Comparison of ENCODE assay signal across 8 mouse cellular contexts in genomic region chr1:134771353-134771752, GRCm38 (mm10).
DNase-seq lines count a peak whose midpoint lies in the region; ATAC-seq and TF ChIP-seq lines count a peak whose summit lies in the region.

No protein-coding gene starts in this region.

- no peak overlapping the region for H3K4me3 ChIP-seq in limb, embryonic 12.5 days (replicated peaks)
- H3K4me3 ChIP-seq in limb, embryonic 10.5 days: no peak overlapping the region
- no peak overlapping the region for H3K4me3 ChIP-seq in small intestine, adult 2 months (ENCODE audit: low read depth, low read length)

- H3K27ac ChIP-seq in limb, embryonic 12.5 days: 0 out of 2 replicates have a peak overlapping the region, but pooled peaks have one; percentile 7
- H3K27ac ChIP-seq in limb, embryonic 10.5 days: no peak overlapping the region
- H3K27ac ChIP-seq in small intestine, adult 2 months (ENCODE audit: insufficient read depth, low read depth, low read length): peak overlapping the region; percentile 71

- H3K36me3 ChIP-seq in limb, embryonic 12.5 days: peaks cover 18% of the 10 kb centered on the region
- peaks cover 3% of the 10 kb centered on the region; the same call in 1 of the 2 replicates for H3K36me3 ChIP-seq in limb, embryonic 10.5 days
- H3K36me3 ChIP-seq in small intestine, adult 2 months (ENCODE audit: control insufficient read depth, insufficient read depth, low read length): peaks cover 13% of the 10 kb centered on the region

- H3K4me2 ChIP-seq in limb, embryonic 12.5 days: no peak overlapping the region

- no peak overlapping the region for H3K9ac ChIP-seq in limb, embryonic 12.5 days (replicated peaks)

- H3K27me3 ChIP-seq in limb, embryonic 12.5 days: no peaks in the 10 kb centered on the region
- no peaks in the 10 kb centered on the region for H3K27me3 ChIP-seq in limb, embryonic 10.5 days (ENCODE audit: low read depth, poor library complexity, severe bottlenecking)
- no peaks in the 10 kb centered on the region for H3K27me3 ChIP-seq in small intestine, adult 2 months (ENCODE audit: control insufficient read depth, insufficient read depth, low read length)

- no peak for TF ChIP-seq POLR2A in small intestine, adult 2 months (IDR thresholded peaks at IDR 0.05; ENCODE audit: low read depth, low read length)

- ATAC-seq in limb, embryonic 12.5 days (ENCODE audit: insufficient number of reproducible peaks, insufficient read depth, low FRiP score, low TSS enrichment, low read depth): no peak

- H3K9me3 ChIP-seq in limb, embryonic 12.5 days: no peaks in the 10 kb centered on the region
- H3K9me3 ChIP-seq in limb, embryonic 10.5 days (replicated peaks): no peaks in the 10 kb centered on the region

- no peak for DNase-seq in limb, embryonic 10.5 days (ENCODE audit: low spot score)
- DNase-seq in fat pad, adult 2 months (ENCODE audit: extremely low read depth, low read depth, low spot score): peak; percentile 30
- DNase-seq in kidney, adult 8-10 months: peak; percentile 30 to 67
- no peak for DNase-seq in ovary, postnatal 10 days (ENCODE audit: low spot score)
- no peak for DNase-seq in left cerebral cortex, adult 11 months (ENCODE audit: low spot score)
- DNase-seq in adrenal gland, postnatal 25 days: no peak

- TF ChIP-seq CTCF in small intestine, adult 2 months (IDR thresholded peaks at IDR 0.05; ENCODE audit: extremely low read depth, insufficient read length, insufficient replicate concordance, low read depth, low read length): no peak

- WGBS in limb, embryonic 12.5 days: 78% methylated on average over 6 of the region's 6 CpGs
- WGBS in limb, embryonic 10.5 days: 79% methylated on average over 6 of the region's 6 CpGs
- 49% methylated on average over 6 of the region's 6 CpGs for WGBS in small intestine, adult 2 months

- peaks cover 41% of the 10 kb centered on the region for H3K4me1 ChIP-seq in limb, embryonic 12.5 days (replicated peaks)
- peaks cover 41% of the 10 kb centered on the region for H3K4me1 ChIP-seq in limb, embryonic 10.5 days
- H3K4me1 ChIP-seq in small intestine, adult 2 months (ENCODE audit: control insufficient read depth, insufficient read depth, insufficient read length, low read length): peaks cover 8% of the 10 kb centered on the region; the same call in 1 of the 2 replicates

Comparison
In these comparisons a context has a peak if more than half of its experiments do, and no peak if none do; other contexts are left out.
1. DNase-seq: peak in fat pad, adult 2 months (single experiment) and kidney, adult 8-10 months (2 of 2); none in limb, embryonic 10.5 days (single experiment), ovary, postnatal 10 days (single experiment), left cerebral cortex, adult 11 months (single experiment) and adrenal gland, postnatal 25 days (single experiment).